Mouse (Mus musculus): ENCODE measurements at regions not wholly inside any gene's neighbourhood (a gene's known extent, or its start where the extent isn't known, plus 50 kb on each side); places are given as distances from the start of the nearest gene placed in this dataset.

DNA sequence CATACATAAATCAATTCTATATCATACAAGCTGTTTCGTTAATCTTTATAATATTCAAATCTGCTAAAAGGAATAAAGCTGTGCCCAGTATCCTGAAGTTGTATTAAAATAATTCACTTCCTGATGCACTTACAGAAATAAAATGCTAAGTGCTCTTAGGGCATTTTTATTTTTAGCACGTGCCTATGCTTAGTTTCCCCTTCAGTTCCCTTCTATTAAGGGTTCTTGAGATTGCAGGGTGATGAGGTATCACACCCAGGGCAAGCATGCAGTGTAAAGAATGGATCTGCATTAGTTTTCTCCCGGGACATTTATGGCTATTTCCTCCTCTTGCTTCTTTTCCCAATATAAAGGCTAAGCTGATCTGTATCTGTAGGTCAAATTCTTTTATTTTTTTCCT lies 1858.8 kb upstream of the Lrrc6 start:
- ATAC-seq: no peak
- 0 out of 2 replicates have a peak overlapping the region, but pooled peaks have one; percentile 12 for H3K9ac ChIP-seq
- no peaks in the 10 kb centered on the region for H3K36me3 ChIP-seq
- no peaks in the 10 kb centered on the region for H3K9me3 ChIP-seq (replicated peaks)
- H3K4me3 ChIP-seq: no peak overlapping the region
- no peak overlapping the region for H3K4me2 ChIP-seq
- no peak overlapping the region for H3K27ac ChIP-seq
- 74% methylated on average over 3 of the region's 3 CpGs for WGBS (ENCODE audit: insufficient replicate concordance)
- H3K27me3 ChIP-seq (replicated peaks): no peaks in the 10 kb centered on the region
- H3K4me1 ChIP-seq: peaks cover 24% of the 10 kb centered on the region

DNA sequence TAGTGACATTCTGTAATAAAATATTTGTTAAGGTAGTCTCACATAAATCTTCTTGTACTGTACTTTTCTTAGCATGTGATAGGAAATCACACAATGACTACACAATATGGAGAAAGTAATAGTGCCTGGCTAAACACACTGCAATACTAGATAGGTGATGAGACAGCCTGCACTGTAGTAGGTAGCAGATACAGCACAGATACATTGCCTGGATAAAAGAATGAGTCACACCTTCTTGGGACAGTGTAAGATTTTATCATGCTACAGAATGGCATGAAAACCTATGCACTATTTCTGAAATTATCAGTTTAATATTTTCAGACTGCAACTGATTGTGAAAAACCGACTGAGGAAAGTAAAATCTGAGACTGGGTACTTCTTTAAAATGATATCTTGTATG lies 1855.2 kb upstream of the Lrrc6 start:
- no peak overlapping the region for H3K9ac ChIP-seq
- ATAC-seq: no peak
- H3K27ac ChIP-seq: no peak overlapping the region
- H3K4me2 ChIP-seq: no peak overlapping the region
- no peaks in the 10 kb centered on the region for H3K9me3 ChIP-seq (replicated peaks)
- H3K4me1 ChIP-seq: peaks cover 8% of the 10 kb centered on the region
- no peaks in the 10 kb centered on the region for H3K27me3 ChIP-seq (replicated peaks)
- no peaks in the 10 kb centered on the region for H3K36me3 ChIP-seq
- WGBS (ENCODE audit: insufficient replicate concordance): 53% methylated on average over 1 of the region's 1 CpGs
- no peak overlapping the region for H3K4me3 ChIP-seq

DNA sequence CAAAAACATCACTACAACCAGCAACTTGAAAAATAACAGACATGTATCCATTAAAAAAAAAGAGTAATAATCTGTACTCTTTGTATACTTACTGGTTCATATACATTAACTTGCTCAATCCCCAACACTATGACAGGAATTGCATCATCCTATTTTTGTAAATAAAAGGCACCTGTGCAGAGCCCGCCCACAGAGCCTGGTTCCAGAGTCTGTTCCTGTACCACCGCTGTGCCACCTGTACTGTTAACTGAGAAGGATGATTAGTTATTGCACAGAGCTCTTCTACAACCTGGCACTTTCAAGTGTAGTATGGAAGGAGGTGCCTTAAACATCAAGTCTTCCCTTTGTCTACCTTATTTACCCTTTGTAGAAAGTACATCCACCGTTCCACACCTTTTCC lies 1843.9 kb upstream of the Lrrc6 start:
- H3K4me1 ChIP-seq: no peaks in the 10 kb centered on the region
- H3K9ac ChIP-seq: no peak overlapping the region
- H3K4me3 ChIP-seq: no peak overlapping the region
- peaks cover 6% of the 10 kb centered on the region for H3K36me3 ChIP-seq
- no peak overlapping the region for H3K4me2 ChIP-seq
- no peak for ATAC-seq
- WGBS (ENCODE audit: insufficient replicate concordance): 85% methylated on average over 3 of the region's 3 CpGs
- H3K27me3 ChIP-seq (replicated peaks): no peaks in the 10 kb centered on the region
- no peaks in the 10 kb centered on the region for H3K9me3 ChIP-seq (replicated peaks)
- no peak overlapping the region for H3K27ac ChIP-seq

DNA sequence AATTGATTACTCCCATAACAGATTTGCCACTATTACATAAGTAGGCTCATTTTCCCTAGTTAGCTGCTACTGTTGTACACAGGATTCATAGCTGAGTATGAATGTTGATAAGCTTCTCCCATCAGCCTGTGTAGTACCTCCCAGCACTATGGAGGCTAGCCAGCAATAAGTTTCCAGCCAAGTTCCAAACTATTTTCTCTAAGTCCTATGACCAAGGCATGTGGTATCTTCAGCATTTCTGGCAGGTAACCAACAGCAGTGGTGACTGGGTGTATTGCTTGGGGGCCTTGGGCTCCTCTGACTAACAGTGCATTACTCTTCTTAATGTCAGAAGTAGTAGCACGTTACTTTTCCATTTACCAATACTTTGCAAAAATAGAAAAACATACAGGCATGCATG lies 1841.8 kb upstream of the Lrrc6 start:
- no peak overlapping the region for H3K9ac ChIP-seq
- H3K4me3 ChIP-seq: no peak overlapping the region
- no peaks in the 10 kb centered on the region for H3K9me3 ChIP-seq (replicated peaks)
- ATAC-seq: no peak
- no peaks in the 10 kb centered on the region for H3K27me3 ChIP-seq (replicated peaks)
- no peak overlapping the region for H3K4me2 ChIP-seq
- H3K4me1 ChIP-seq: no peaks in the 10 kb centered on the region
- no peak overlapping the region for H3K27ac ChIP-seq
- H3K36me3 ChIP-seq: peaks cover 6% of the 10 kb centered on the region
- WGBS (ENCODE audit: insufficient replicate concordance): 85% methylated on average over 1 of the region's 1 CpGs

DNA sequence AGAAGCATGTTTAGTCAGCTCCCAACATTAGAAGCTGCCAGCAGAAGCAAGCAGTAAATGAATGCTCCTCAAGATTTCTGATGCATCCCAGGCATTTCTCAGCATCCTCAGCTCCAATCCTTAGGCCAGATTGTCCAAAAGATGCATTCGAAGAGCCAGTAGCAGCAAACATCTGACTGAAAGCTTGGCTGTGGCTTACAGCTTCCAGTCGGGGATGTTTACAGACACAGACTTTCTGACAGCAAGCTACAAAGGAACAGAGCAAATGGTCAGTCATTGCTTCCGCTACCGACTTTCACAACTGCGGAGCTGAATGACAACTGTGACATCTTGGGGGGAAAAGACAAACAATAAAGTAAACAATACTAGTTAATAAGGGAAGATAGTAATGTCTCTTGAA lies 1840.3 kb upstream of the Lrrc6 start:
- H3K4me2 ChIP-seq: no peak overlapping the region
- ATAC-seq: no peak
- no peaks in the 10 kb centered on the region for H3K9me3 ChIP-seq (replicated peaks)
- no peak overlapping the region for H3K27ac ChIP-seq
- peaks cover 6% of the 10 kb centered on the region for H3K36me3 ChIP-seq
- 0 out of 2 replicates have a peak overlapping the region, but pooled peaks have one; percentile 2 for H3K9ac ChIP-seq
- 72% methylated on average over 5 of the region's 5 CpGs for WGBS (ENCODE audit: insufficient replicate concordance)
- no peaks in the 10 kb centered on the region for H3K27me3 ChIP-seq (replicated peaks)
- no peak overlapping the region for H3K4me3 ChIP-seq
- H3K4me1 ChIP-seq: no peaks in the 10 kb centered on the region

DNA sequence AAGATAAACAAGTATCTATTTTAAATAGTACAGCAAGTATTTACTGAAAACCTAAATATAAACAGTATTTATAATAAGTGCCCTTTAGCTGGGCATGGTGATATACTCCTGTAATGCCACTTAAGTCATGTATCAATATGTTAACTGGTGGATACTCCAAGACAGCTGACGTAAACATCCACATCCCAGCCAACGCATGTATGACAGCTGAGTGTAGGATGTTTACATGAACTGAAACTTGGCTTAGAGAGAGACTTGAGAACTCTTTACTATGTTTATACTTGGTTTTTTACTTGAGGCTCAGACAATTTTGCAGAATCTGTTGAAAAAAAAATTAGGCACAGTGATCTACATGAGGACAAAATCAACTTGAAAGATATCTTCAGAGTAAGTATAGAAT lies 1836.6 kb upstream of the Lrrc6 start:
- WGBS (ENCODE audit: insufficient replicate concordance): 85% methylated on average over 2 of the region's 2 CpGs

DNA sequence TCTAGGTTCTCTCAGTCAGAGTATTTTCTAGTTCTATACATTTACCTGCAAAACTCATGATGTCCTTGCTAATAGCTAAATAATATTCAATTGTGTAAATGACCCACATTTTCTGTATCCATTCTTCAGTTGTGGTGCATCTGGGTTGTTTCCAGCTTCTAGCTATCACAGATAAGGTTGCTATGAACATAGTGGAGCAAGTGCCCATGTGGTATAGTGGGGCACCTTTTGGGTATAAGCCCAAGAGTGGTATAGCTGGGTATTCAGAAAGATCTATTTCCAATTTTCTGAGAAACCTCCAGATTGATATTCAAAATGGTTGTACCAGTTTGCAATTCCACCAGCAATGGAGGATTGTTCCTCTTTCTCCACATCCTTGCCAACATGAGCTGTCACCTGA lies 1835.1 kb upstream of the Lrrc6 start:
- Histone ChIP-seq H3K4me1 (no peaks in the 10 kb centered on the region), H3K27ac (no peak overlapping the region), H3K36me3 (peaks cover 4% of the 10 kb centered on the region), H3K27me3 (replicated peaks) (no peaks in the 10 kb centered on the region), H3K4me3 (no peak overlapping the region), H3K9me3 (replicated peaks) (no peaks in the 10 kb centered on the region), H3K9ac (no peak overlapping the region), H3K4me2 (no peak overlapping the region)
- ATAC-seq: no peak

More for the DNA sequence above, 1836.6 kb upstream of the Lrrc6 start:
- Histone ChIP-seq H3K9me3 (replicated peaks) (no peaks in the 10 kb centered on the region), H3K36me3 (peaks cover 6% of the 10 kb centered on the region), H3K4me2 (no peak overlapping the region), H3K9ac (no peak overlapping the region), H3K27ac (no peak overlapping the region), H3K4me3 (no peak overlapping the region), H3K27me3 (replicated peaks) (no peaks in the 10 kb centered on the region), H3K4me1 (no peaks in the 10 kb centered on the region)
- ATAC-seq: no peak

DNA sequence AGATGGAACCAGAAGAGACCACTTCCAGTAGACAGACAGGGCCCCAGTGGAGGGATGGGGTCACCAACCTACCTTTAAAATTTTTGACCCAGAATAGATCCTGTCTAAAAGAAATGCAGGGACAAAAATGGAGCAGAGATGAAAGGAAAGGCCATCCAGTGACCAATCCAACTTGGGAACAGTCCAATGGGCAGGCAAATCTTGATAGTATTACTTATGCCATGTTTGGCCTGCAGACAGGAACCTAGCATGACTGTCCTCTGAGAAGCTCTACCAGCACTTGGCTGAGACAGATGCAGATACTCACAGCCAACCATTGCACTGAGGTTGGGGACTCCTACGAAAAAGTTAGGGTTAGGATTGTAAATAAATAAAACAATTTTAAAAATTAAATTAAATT lies 1815.4 kb upstream of the Lrrc6 start:
- Histone ChIP-seq H3K9ac (no peak overlapping the region), H3K27ac (no peak overlapping the region), H3K9me3 (replicated peaks) (no peaks in the 10 kb centered on the region), H3K36me3 (no peaks in the 10 kb centered on the region), H3K27me3 (replicated peaks) (no peaks in the 10 kb centered on the region), H3K4me1 (no peaks in the 10 kb centered on the region), H3K4me2 (no peak overlapping the region), H3K4me3 (no peak overlapping the region)
- no peak for ATAC-seq
- WGBS (ENCODE audit: insufficient replicate concordance): 60% methylated on average over 1 of the region's 1 CpGs

MicroRNAs in the stretch of these regions (microRNA counts, 519-probe panel; counts per million panel counts)
- microRNA mmu-miR-30b: 582 counts per million, percentile 70 among the panel's probes with 10 or more counts
- microRNA mmu-miR-30d: 3,674 counts per million, percentile 77 among the panel's probes with 10 or more counts

Small RNAs in the stretch of these regions (microRNA-seq; reads per million reads assigned to microRNA genes)
- gene Mir30b (249 reads per million, percentile 59 among the genes with 10 or more reads in this experiment), gene Mir30d (7,336 reads per million, percentile 91 among the genes with 10 or more reads in this experiment)

All from liver, embryonic 12.5 days (tissue).